Mouse (Mus musculus) heart, embryonic 15.5 days (tissue): ENCODE results near the gene Cyth3. TPM values are rescaled to one million over a fixed set of nuclear protein-coding genes. Genes with fewer than 3 reads are reported as not detected.

Source experiments
- ATAC-seq: fragments of 200-750 bp; cut with Nextera tagmentation; replicated peaks from 2 replicates; pipeline ENCODE4 v1.8.0; 2017; ENCODE audit warnings: low read depth, moderate TSS enrichment; ENCODE audit not compliant: insufficient number of reproducible peaks, insufficient read depth, low FRiP score
- H3K27ac ChIP-seq: fragments of 300-500 bp; sonication (generic); 2 replicates; pipeline ENCODE4 v1.5.1; 2015; ENCODE audit warnings: mild to moderate bottlenecking, inconsistent platforms
- H3K27me3 ChIP-seq: fragments of 300-500 bp; sonication (generic); 2 replicates; pipeline ENCODE4 v1.6.1; 2015; ENCODE audit warnings: inconsistent platforms
- H3K36me3 ChIP-seq: fragments of 300-500 bp; sonication (generic); 2 replicates; pipeline ENCODE4 v1.6.1; 2015; ENCODE audit warnings: mild to moderate bottlenecking, inconsistent platforms
- H3K4me1 ChIP-seq: fragments of 300-500 bp; sonication (generic); replicated peaks from 2 replicates; pipeline ENCODE4 v1.6.1; 2015; ENCODE audit warnings: inconsistent platforms
- H3K4me2 ChIP-seq: fragments of 300-500 bp; sonication (generic); 2 replicates; pipeline ENCODE4 v1.6.1; 2015; ENCODE audit warnings: inconsistent platforms, mild to moderate bottlenecking, moderate library complexity
- H3K4me3 ChIP-seq: fragments of 300-500 bp; sonication (generic); 2 replicates; pipeline ENCODE4 v1.5.1; 2015; ENCODE audit warnings: mild to moderate bottlenecking, inconsistent platforms
- H3K9ac ChIP-seq: fragments of 300-500 bp; sonication (generic); 2 replicates; pipeline ENCODE4 v1.6.1; 2015; ENCODE audit warnings: mild to moderate bottlenecking, inconsistent platforms
- H3K9me3 ChIP-seq: fragments of 300-500 bp; sonication (generic); replicated peaks from 2 replicates; pipeline ENCODE4 v1.6.1; 2016; ENCODE audit warnings: inconsistent platforms
- WGBS: fragments of 180-500 bp; shearing (Covaris S2); methylation state at CpG from one replicate; pipeline ENCODE4 v1.1.7; 2015; ENCODE audit warnings: mixed read lengths; 5-methylcytosine and 5-hydroxymethylcytosine counted together
- polyA plus RNA-seq: library from polyadenylated mRNA; unstranded; fragments of >200 nt; fragmentation: Nextera tagmentation; extraction: Ambion mirVana; gene quantifications from 2 replicates; pipeline ENCODE4 v1.2.1, GENCODE M21; 2015

Gene Cyth3
- polyA plus RNA-seq, 1 experiment from 2014 or later, result 49.9 TPM

GRCm38 (mm10) chr5:143687589-143687988 is 65.3 kb downstream of the Cyth3 start:
- ATAC-seq, result no peak
- H3K4me3 ChIP-seq, result no peak overlapping the region
- H3K4me2 ChIP-seq, result no peak overlapping the region
- H3K9me3 ChIP-seq, result no peaks in the 10 kb centered on the region
- H3K4me1 ChIP-seq, result peaks cover 13% of the 10 kb centered on the region
- no peak overlapping the region for H3K27ac ChIP-seq
- H3K27me3 ChIP-seq, result no peaks in the 10 kb centered on the region
- peaks cover 35% of the 10 kb centered on the region for H3K36me3 ChIP-seq
- WGBS, result 93% methylated on average over 3 of the region's 3 CpGs
- H3K9ac ChIP-seq, result no peak overlapping the region

- H3K9ac ChIP-seq, result no peak overlapping the region
- H3K4me2 ChIP-seq, result no peak overlapping the region
- 88% methylated on average over 9 of the region's 9 CpGs for WGBS
- no peak overlapping the region for H3K4me3 ChIP-seq
- H3K27me3 ChIP-seq, result no peaks in the 10 kb centered on the region
- H3K9me3 ChIP-seq, result no peaks in the 10 kb centered on the region
- H3K27ac ChIP-seq, result no peak overlapping the region
- no peak for ATAC-seq
- H3K4me1 ChIP-seq, result no peaks in the 10 kb centered on the region
- peaks cover 50% of the 10 kb centered on the region for H3K36me3 ChIP-seq
These were observed 68.1 kb downstream of the Cyth3 start for GRCm38 (mm10) chr5:143690392-143690791.

DNA sequence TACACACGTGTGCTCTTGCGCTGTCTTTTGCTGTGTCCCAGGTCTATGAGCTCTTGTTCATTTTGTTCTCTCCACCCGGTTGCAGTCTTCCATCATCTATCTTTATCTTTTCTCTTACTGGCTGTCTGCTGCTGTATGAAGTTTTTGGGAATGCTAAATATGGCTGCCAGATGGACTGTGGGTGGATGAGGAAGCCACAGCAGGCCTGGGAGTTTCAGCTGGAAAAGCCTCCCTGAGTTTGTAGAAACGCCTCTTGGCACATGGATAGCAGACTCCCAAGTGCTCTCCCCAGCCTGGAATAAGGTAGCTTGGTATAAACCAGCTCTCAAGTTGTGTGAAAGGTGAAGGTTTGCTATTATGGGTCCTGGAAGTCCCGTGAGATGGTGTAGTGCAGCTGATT is 68.7 kb downstream of the Cyth3 start:
- no peak overlapping the region for H3K27ac ChIP-seq
- H3K4me2 ChIP-seq, result no peak overlapping the region
- H3K4me1 ChIP-seq, result no peaks in the 10 kb centered on the region
- no peaks in the 10 kb centered on the region for H3K9me3 ChIP-seq
- no peak for ATAC-seq
- H3K4me3 ChIP-seq, result no peak overlapping the region
- 83% methylated on average over 5 of the region's 5 CpGs for WGBS
- H3K36me3 ChIP-seq, result peaks cover 47% of the 10 kb centered on the region
- no peak overlapping the region for H3K9ac ChIP-seq
- no peaks in the 10 kb centered on the region for H3K27me3 ChIP-seq

DNA sequence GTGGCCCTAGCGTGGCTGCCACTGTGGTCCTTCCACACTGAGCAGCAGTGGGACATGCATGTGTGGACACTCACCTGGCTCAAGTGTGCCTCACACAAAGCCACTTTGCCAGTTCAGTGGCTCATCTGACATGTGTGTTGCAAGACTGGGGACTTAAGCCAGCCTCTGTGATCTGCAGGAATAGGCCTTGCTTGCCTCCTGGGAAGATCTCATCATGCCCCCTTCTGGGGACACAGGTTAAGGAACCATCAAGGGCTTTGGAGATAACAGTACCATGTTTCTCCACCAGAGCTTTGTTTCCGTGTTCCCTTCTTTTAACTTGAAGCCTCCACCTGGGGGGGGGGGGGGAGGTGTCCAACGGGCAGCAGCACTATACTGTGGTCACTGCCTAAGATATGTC is 74.1 kb downstream of the Cyth3 start:
- H3K4me3 ChIP-seq, result no peak overlapping the region
- peaks cover 43% of the 10 kb centered on the region for H3K36me3 ChIP-seq
- no peak for ATAC-seq
- no peaks in the 10 kb centered on the region for H3K27me3 ChIP-seq
- H3K4me2 ChIP-seq, result no peak overlapping the region
- peaks cover 3% of the 10 kb centered on the region; the same call in 1 of the 2 replicates for H3K4me1 ChIP-seq
- H3K9me3 ChIP-seq, result no peaks in the 10 kb centered on the region
- H3K9ac ChIP-seq, result no peak overlapping the region
- H3K27ac ChIP-seq, result no peak overlapping the region
- 55% methylated on average over 3 of the region's 3 CpGs for WGBS

DNA sequence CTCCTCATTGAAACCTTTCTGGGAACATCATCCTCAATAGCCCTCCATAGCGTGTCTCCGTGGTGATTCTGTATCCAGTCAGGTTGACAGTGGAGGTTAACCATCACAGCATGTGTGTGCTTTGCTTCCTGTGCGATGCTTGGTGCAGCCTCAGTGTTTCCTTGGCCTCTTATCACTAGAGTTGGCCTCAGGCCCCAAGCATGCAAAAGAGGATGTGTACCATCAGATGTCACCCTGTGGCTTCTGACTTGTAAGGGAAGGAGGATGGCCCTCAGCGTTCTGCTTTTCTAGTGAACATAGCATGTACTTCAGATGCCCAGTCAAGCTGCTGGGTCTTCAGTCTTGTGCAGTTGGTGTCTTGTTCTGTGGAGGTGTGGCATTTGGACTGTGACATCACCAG is 76.2 kb downstream of the Cyth3 start:
- H3K4me2 ChIP-seq, result no peak overlapping the region
- peaks cover 3% of the 10 kb centered on the region; the same call in 1 of the 2 replicates for H3K4me1 ChIP-seq
- H3K27me3 ChIP-seq, result no peaks in the 10 kb centered on the region
- H3K9me3 ChIP-seq, result no peaks in the 10 kb centered on the region
- H3K36me3 ChIP-seq, result peaks cover 55% of the 10 kb centered on the region
- 82% methylated on average over 4 of the region's 4 CpGs for WGBS
- no peak overlapping the region for H3K4me3 ChIP-seq
- no peak for ATAC-seq
- no peak overlapping the region for H3K9ac ChIP-seq
- no peak overlapping the region for H3K27ac ChIP-seq

- H3K27ac ChIP-seq, result no peak overlapping the region
- 84% methylated on average over 5 of the region's 5 CpGs for WGBS
- H3K4me1 ChIP-seq, result peaks cover 14% of the 10 kb centered on the region
- H3K36me3 ChIP-seq, result peaks cover 52% of the 10 kb centered on the region
- H3K9me3 ChIP-seq, result no peaks in the 10 kb centered on the region
- H3K4me3 ChIP-seq, result no peak overlapping the region
- no peak for ATAC-seq
- H3K9ac ChIP-seq, result no peak overlapping the region
- H3K4me2 ChIP-seq, result no peak overlapping the region
- H3K27me3 ChIP-seq, result no peaks in the 10 kb centered on the region
These were observed 78.0 kb downstream of the Cyth3 start for GRCm38 (mm10) chr5:143700247-143700646.

GRCm38 (mm10) chr5:143701074-143701473 is 78.8 kb downstream of the Cyth3 start:
- Histone ChIP-seq H3K9me3 (no peaks in the 10 kb centered on the region), H3K4me2 (no peak overlapping the region), H3K27me3 (no peaks in the 10 kb centered on the region), H3K4me3 (no peak overlapping the region), H3K9ac (no peak overlapping the region), H3K4me1 (peaks cover 23% of the 10 kb centered on the region), H3K36me3 (peaks cover 52% of the 10 kb centered on the region), H3K27ac (no peak overlapping the region)
- WGBS, result 83% methylated on average over 10 of the region's 10 CpGs
- ATAC-seq, result no peak

GRCm38 (mm10) chr5:143704875-143705658 is 82.8 kb downstream of the Cyth3 start:
- Histone ChIP-seq H3K36me3 (peaks cover 61% of the 10 kb centered on the region), H3K9me3 (no peaks in the 10 kb centered on the region), H3K4me2 (no peak overlapping the region), H3K27me3 (no peaks in the 10 kb centered on the region), H3K9ac (no peak overlapping the region), H3K4me3 (no peak overlapping the region), H3K4me1 (peaks cover 33% of the 10 kb centered on the region), H3K27ac (peak overlapping the region; percentile 62)
- ATAC-seq, result no peak
- 72% methylated on average over 13 of the region's 13 CpGs for WGBS

DNA sequence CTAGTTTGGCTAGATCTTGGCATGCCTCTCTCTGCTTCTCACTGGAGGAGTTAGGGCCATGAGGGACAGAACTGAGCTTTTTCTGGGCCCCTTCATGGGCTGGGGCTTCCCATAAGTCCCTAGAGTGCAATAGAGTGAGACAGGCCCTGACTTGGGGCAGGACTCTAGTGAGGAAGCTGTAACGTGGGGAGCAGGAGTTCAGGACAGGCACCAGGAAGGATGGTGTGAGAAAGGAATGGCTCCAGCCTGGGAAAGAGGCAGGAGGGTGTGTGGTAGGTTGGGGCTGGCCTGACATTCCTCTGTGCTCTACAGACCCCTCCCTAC is 83.4 kb downstream of the Cyth3 start:
- H3K36me3 ChIP-seq, result peaks cover 64% of the 10 kb centered on the region

DNA sequence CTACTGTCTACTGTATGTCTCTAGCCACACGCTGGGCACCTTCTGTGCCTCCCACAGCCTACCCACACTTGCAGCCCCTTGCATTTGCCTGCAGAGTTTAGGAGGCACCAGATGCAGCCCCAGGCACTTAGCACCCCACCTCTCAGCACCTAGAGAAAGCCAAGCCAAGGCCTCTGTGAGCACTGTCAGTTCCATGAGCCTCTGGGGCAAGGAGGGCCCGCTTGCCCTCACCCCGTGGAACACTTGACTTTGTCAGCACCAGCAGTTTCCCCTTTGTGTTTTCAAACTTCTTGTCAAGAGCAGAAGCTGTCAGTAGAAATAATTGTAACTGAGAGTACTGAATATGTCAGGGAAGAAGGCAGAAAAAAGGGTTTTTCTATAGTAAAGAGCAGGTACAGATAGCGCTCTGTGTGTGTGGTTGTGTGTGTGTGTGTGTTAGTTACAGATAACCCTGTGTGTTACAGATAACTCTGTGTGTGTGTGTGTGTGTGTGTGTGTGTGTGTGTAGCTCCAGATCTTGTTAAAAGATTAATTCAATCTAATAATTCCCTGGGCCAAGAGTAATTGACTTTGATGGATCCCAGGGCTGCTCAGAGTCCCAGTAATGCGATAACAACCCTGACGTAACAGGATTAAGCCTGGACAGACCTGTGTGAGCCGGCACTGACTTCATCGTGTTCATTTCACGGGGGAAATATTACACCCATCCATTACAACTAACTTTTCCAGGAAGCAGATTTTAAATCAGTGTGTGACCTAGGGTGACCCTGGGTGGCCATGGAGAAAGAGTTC is 84.0 kb downstream of the Cyth3 start:
- no peak overlapping the region for H3K9ac ChIP-seq
- H3K36me3 ChIP-seq, result peaks cover 62% of the 10 kb centered on the region
- WGBS, result 36% methylated on average over 9 of the region's 9 CpGs
- no peaks in the 10 kb centered on the region for H3K27me3 ChIP-seq
- ATAC-seq, result peak; percentile 68
- peak overlapping the region; percentile 62 for H3K27ac ChIP-seq
- no peak overlapping the region for H3K4me2 ChIP-seq
- peaks cover 33% of the 10 kb centered on the region for H3K4me1 ChIP-seq
- no peaks in the 10 kb centered on the region for H3K9me3 ChIP-seq
- H3K4me3 ChIP-seq, result no peak overlapping the region

More for the DNA sequence above, 83.4 kb downstream of the Cyth3 start:
- Histone ChIP-seq H3K4me3 (no peak overlapping the region), H3K9ac (no peak overlapping the region), H3K27ac (peak overlapping the region; percentile 62), H3K4me2 (no peak overlapping the region), H3K27me3 (no peaks in the 10 kb centered on the region), H3K9me3 (no peaks in the 10 kb centered on the region), H3K4me1 (peaks cover 33% of the 10 kb centered on the region)
- no peak for ATAC-seq
- 50% methylated on average over 1 of the region's 1 CpGs for WGBS

DNA sequence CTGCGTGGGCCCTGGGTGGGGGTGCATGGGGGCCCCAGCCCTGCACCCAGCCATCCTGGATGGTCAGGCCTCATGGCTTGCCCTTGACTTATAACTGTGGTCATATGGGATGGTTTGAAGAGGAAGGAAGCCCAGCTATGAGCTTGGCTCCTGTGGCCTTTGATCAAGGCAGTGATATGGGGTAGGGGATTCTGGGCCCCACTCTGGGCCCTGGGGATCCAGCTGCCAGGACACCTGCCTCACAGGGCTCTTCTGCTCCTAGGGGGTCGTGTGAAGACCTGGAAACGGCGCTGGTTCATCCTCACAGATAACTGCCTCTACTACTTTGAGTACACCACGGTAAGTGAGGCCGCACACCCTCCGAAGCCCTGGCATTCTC is 84.6 kb downstream of the Cyth3 start:
- no peak overlapping the region for H3K4me2 ChIP-seq
- H3K4me1 ChIP-seq, result peaks cover 33% of the 10 kb centered on the region
- WGBS, result 69% methylated on average over 7 of the region's 7 CpGs
- no peaks in the 10 kb centered on the region for H3K9me3 ChIP-seq
- H3K27me3 ChIP-seq, result no peaks in the 10 kb centered on the region
- 0 out of 2 replicates have a peak, but pooled peaks have one; percentile 3 for ATAC-seq
- H3K27ac ChIP-seq, result peak overlapping the region; percentile 62
- H3K36me3 ChIP-seq, result peaks cover 56% of the 10 kb centered on the region
- H3K4me3 ChIP-seq, result no peak overlapping the region
- no peak overlapping the region for H3K9ac ChIP-seq
